Mouse (Mus musculus) right cerebral cortex, adult 18-20 months (tissue): Measurements from ENCODE around the gene Gm8005.
"Not testable (repeated sequence)": the region's sequence is repeated elsewhere in the genome, so short reads cannot be mapped to it uniquely, and the experiment has no call there.

Source experiments
- DNase-seq: peaks from one replicate; pipeline ENCODE4 v3.0.0; 2022; ENCODE audit warnings: mixed read lengths

Gm8005 gene

GRCm38 (mm10) chr14:42439573-42439972 is at the start of gene Gm8005:
Gm8005 (minus strand) TSS chr14:42439673.
- not testable (repeated sequence) for DNase-seq

DNA sequence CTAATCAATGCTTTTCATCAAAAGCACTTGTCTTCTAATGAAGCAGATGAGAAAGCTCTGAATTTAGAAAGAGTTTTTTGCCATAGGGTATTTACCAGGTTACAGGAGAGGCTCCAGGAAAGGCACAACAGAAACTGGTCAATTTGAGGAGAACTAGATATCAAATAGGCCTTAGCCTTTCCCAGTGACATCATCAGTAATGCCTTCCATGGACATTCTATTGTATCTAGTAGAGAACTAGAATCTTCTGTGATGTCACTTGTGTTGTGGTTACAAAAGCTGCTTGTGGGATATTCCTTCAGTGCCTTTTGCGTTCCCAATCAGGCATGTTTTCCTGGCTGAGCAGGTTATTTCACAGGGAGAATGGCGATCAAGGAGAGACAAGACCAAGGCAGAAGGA is 24.1 kb upstream of the Gm8005 start, which contains the start of gene Gm8011:
TSS of gene Gm8011 (plus strand) at position 301 of the 400 bp plus-strand sequence.
- DNase-seq: not testable (repeated sequence)
